Mouse (Mus musculus) liver, postnatal 0 days (tissue): ENCODE data around the gene Cubn.

Experiments
- CTCF ChIP-seq: sonication (generic); IDR thresholded peaks from 2 replicates; pipeline ENCODE4 v1.5.1; 2016; ENCODE audit warnings: antibody characterized with exemption, low read depth
- EP300 ChIP-seq: IDR thresholded peaks from 2 replicates; pipeline ENCODE4 v1.6.1; 2016; ENCODE audit warnings: antibody characterized with exemption, low read depth, mild to moderate bottlenecking

GRCm38 (mm10) chr2:13421974-13422760, 69.4 kb downstream of the Cubn start:
- TF ChIP-seq EP300 (no peak), CTCF (no peak)
